Mouse (Mus musculus): ENCODE data around the gene Gpcpd1.
"Not testable (repeated sequence)": the region's sequence is repeated elsewhere in the genome, so short reads cannot be mapped to it uniquely, and the experiment has no call there.

Gene Gpcpd1

GRCm38 (mm10) chr2:132587240-132587779 is at the start of gene Gpcpd1:
Gpcpd1 (minus strand) TSS chr2:132587729.
- no peak for ATAC-seq (ENCODE audit: insufficient number of reproducible peaks, low FRiP score, low TSS enrichment)

- no peak for ATAC-seq (ENCODE audit: insufficient number of reproducible peaks, low FRiP score, low TSS enrichment)
Measured at GRCm38 (mm10) chr2:132636534-132636933, 49.0 kb upstream of the Gpcpd1 start.

GRCm38 (mm10) chr2:132628626-132629025 is 41.1 kb upstream of the Gpcpd1 start:
- ATAC-seq (ENCODE audit: insufficient number of reproducible peaks, low FRiP score, low TSS enrichment) = no peak

- ATAC-seq (ENCODE audit: insufficient number of reproducible peaks, low FRiP score, low TSS enrichment) = no peak
Measured at GRCm38 (mm10) chr2:132623092-132623491, 35.6 kb upstream of the Gpcpd1 start.

GRCm38 (mm10) chr2:132617693-132618092 is 30.2 kb upstream of the Gpcpd1 start:
- ATAC-seq (ENCODE audit: insufficient number of reproducible peaks, low FRiP score, low TSS enrichment) = no peak

- no peak for ATAC-seq (ENCODE audit: insufficient number of reproducible peaks, low FRiP score, low TSS enrichment)
Measured at GRCm38 (mm10) chr2:132613581-132614188, 26.2 kb upstream of the Gpcpd1 start.

DNA sequence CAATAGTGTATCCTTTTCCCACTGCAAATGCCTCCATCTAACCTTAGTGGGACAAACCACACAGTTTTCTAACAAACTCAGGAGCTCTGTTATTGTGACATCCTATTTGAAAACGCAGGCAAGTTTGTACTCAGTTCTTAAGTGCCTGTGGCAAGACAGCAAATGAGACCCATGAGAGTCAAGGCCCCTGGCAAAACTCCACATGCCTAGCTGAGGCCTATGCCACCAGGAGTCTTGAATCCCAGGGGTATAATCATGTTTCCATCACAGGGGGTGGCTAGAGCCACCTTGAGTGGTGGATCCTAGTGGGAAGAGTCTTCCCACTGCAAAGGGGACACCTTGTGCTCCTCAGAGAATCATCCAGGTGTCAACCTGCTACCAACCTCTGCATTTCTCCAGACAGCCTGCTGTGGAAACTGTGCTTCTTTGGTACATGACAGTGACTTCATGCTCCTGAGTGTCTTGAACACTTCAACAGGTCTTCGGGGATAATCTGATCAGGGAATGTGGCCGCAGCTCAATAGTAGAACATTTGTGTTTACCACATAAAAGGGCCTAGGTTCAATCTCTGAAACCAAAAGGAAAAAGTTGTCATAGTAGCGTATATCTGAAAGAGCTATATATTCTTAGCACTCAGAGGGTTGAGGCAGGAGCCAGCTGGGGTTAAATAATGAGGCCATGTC is 24.2 kb upstream of the Gpcpd1 start:
- ATAC-seq (ENCODE audit: insufficient number of reproducible peaks, low FRiP score, low TSS enrichment) = no peak

GRCm38 (mm10) chr2:132607141-132608093 is 19.9 kb upstream of the Gpcpd1 start:
- no peak for ATAC-seq (ENCODE audit: insufficient number of reproducible peaks, low FRiP score, low TSS enrichment)

- ATAC-seq (ENCODE audit: insufficient number of reproducible peaks, low FRiP score, low TSS enrichment) = no peak
Measured at GRCm38 (mm10) chr2:132605795-132606563, 18.4 kb upstream of the Gpcpd1 start.

DNA sequence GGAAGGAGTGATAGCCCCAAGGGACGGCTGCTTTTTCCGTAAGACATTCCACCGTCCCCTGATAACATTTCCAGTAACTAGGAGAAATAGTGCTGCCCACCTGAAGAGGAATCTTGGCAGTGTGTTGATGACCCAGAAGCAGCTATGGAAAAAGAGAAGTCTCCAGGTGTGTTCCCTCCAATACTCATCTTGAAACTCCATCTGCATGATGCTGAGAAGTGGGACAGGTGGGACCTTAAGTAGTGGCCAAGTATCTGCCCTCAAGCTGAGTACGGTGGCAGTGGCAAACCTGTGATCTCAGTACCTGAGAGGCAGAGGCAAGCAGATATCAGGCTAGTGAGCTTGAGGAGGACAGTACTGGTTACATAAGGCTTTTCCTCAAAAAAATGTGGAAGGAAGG is 17.4 kb upstream of the Gpcpd1 start:
- ATAC-seq (ENCODE audit: insufficient number of reproducible peaks, low FRiP score, low TSS enrichment) = no peak

GRCm38 (mm10) chr2:132603706-132604105 is 16.2 kb upstream of the Gpcpd1 start:
- ATAC-seq (ENCODE audit: insufficient number of reproducible peaks, low FRiP score, low TSS enrichment) = no peak

- no peak for ATAC-seq (ENCODE audit: insufficient number of reproducible peaks, low FRiP score, low TSS enrichment)
Measured at GRCm38 (mm10) chr2:132601777-132602176, 14.2 kb upstream of the Gpcpd1 start.

GRCm38 (mm10) chr2:132600081-132600480 is 12.6 kb upstream of the Gpcpd1 start:
- ATAC-seq (ENCODE audit: insufficient number of reproducible peaks, low FRiP score, low TSS enrichment) = no peak

- ATAC-seq (ENCODE audit: insufficient number of reproducible peaks, low FRiP score, low TSS enrichment) = no peak
Measured at GRCm38 (mm10) chr2:132599127-132599526, 11.6 kb upstream of the Gpcpd1 start.

DNA sequence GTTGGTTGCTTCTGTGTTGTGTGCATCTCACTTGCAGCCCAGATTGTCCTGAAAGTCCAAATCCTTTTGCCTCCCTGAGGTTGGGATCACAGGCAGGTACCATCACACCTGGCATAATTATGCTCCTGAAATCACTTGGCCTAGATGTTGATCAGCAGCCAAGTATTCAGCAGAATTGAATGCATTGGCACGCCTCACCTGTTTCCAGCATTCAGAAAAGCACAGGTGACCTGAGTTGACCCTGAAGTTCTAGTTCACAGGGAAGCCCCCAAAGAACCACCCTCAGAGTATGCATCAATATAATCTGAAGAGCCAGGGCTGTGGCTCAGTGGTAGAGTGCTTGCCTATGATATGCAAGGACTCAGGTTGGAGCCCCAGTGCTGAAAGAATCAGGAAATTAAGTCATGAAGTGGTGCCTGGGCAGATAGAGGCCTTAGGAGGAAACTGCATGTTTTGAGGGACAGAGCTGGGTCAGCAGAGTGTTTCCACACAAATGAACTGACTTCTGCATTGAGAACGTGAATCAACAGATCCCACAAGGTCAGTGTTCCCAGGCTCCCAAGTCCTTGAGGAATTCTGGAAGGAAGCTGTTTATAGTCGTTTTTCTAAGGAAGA is 10.4 kb upstream of the Gpcpd1 start:
- no peak for ATAC-seq (ENCODE audit: insufficient number of reproducible peaks, low FRiP score, low TSS enrichment)

- ATAC-seq (ENCODE audit: insufficient number of reproducible peaks, low FRiP score, low TSS enrichment) = no peak
Measured at GRCm38 (mm10) chr2:132597226-132597625, 9.7 kb upstream of the Gpcpd1 start.

- no peak for ATAC-seq (ENCODE audit: insufficient number of reproducible peaks, low FRiP score, low TSS enrichment)
Measured at GRCm38 (mm10) chr2:132595601-132596235, 8.2 kb upstream of the Gpcpd1 start.

DNA sequence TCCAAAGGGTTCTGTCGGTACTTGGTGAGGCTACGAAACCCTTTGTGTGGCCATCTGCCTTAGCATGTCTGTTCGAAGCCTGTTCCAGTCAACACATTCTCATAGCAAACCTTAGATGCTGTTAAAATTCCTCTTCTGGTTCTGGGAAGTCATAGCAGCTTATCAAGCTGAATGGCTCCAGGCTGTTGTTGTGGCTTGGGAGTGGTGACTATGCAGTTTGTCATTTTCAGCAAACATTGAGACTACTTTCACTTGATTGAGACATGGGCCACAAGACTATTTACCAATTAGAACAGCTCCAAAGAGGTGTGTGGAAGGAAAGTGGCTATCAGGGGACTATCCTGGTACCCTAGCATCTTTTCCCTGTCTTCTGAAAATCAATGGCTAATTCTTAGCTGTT is 4.6 kb upstream of the Gpcpd1 start:
- no peak for ATAC-seq (ENCODE audit: insufficient number of reproducible peaks, low FRiP score, low TSS enrichment)

- not testable (repeated sequence) for ATAC-seq (ENCODE audit: insufficient number of reproducible peaks, low FRiP score, low TSS enrichment)
Measured at GRCm38 (mm10) chr2:132591579-132591978, 4.0 kb upstream of the Gpcpd1 start.

All from cerebellum, adult (tissue).